Mouse (Mus musculus) lung, embryonic 16.5 days (tissue): ENCODE measurements at regions not wholly inside any gene's neighbourhood (a gene's known extent, or its start where the extent isn't known, plus 50 kb on each side); places are given as distances from the start of the nearest gene placed in this dataset.

Experiments
- ATAC-seq: fragments of 200-750 bp; cut with Nextera tagmentation; 2 replicates; pipeline ENCODE4 v1.8.0; 2017; ENCODE audit warnings: low read depth, mild to moderate bottlenecking, moderate library complexity
- H3K27ac ChIP-seq: fragments of 300-500 bp; sonication (generic); 2 replicates; pipeline ENCODE4 v1.5.1; 2014; ENCODE audit warnings: mild to moderate bottlenecking, control low read depth, low read length
- H3K27me3 ChIP-seq: fragments of 300-500 bp; sonication (generic); 2 replicates; pipeline ENCODE4 v1.6.1; 2014; ENCODE audit warnings: low read depth, low read length, mixed read lengths; ENCODE audit not compliant: control insufficient read depth, insufficient read depth
- H3K36me3 ChIP-seq: fragments of 300-500 bp; sonication (generic); 2 replicates; pipeline ENCODE4 v1.6.1; 2014; ENCODE audit warnings: low read length; ENCODE audit not compliant: control insufficient read depth, insufficient read depth
- H3K4me1 ChIP-seq: fragments of 300-500 bp; sonication (generic); replicated peaks from 2 replicates; pipeline ENCODE4 v1.6.1; 2014; ENCODE audit warnings: low read length, mixed read lengths; ENCODE audit not compliant: control insufficient read depth, insufficient read depth
- H3K4me2 ChIP-seq: fragments of 300-500 bp; sonication (generic); 2 replicates; pipeline ENCODE4 v1.6.1; 2014; ENCODE audit warnings: low read depth, low read length, control low read depth
- H3K4me3 ChIP-seq: fragments of 300-500 bp; sonication (generic); 2 replicates; pipeline ENCODE4 v1.5.1; 2014; ENCODE audit warnings: mild to moderate bottlenecking, low read length, control low read depth
- H3K9ac ChIP-seq: fragments of 300-500 bp; sonication (generic); 2 replicates; pipeline ENCODE4 v1.6.1; 2014; ENCODE audit warnings: low read length, control low read depth
- H3K9me3 ChIP-seq: fragments of 300-500 bp; sonication (generic); 2 replicates; pipeline ENCODE4 v1.6.1; 2016; ENCODE audit warnings: low read length; ENCODE audit not compliant: control insufficient read depth
- WGBS: fragments of 180-500 bp; shearing (Covaris S2); extraction: QIAGEN DNeasy Blood & Tissue Kit; methylation state at CpG from one replicate; pipeline ENCODE4 v1.1.7; 2014; 5-methylcytosine and 5-hydroxymethylcytosine counted together

- no peak overlapping the region for H3K4me2 ChIP-seq
- no peak overlapping the region for H3K9ac ChIP-seq
- H3K9me3 ChIP-seq: no peaks in the 10 kb centered on the region
- ATAC-seq: no peak
- H3K4me1 ChIP-seq: peaks cover 3% of the 10 kb centered on the region; the same call in 1 of the 2 replicates
- H3K36me3 ChIP-seq: no peaks in the 10 kb centered on the region
- WGBS: 38% methylated on average over 5 of the region's 5 CpGs
- no peak overlapping the region for H3K4me3 ChIP-seq
- H3K27me3 ChIP-seq: no peaks in the 10 kb centered on the region
- H3K27ac ChIP-seq: no peak overlapping the region
Observed at GRCm38 (mm10) chr13:57236211-57236610, 340.4 kb upstream of the Trpc7 start.

GRCm38 (mm10) chr13:57232906-57233305 lies 337.1 kb upstream of the Trpc7 start:
- no peaks in the 10 kb centered on the region for H3K9me3 ChIP-seq
- H3K36me3 ChIP-seq: no peaks in the 10 kb centered on the region
- H3K4me1 ChIP-seq: peaks cover 3% of the 10 kb centered on the region; the same call in 1 of the 2 replicates
- WGBS: 82% methylated on average over 5 of the region's 5 CpGs
- no peak overlapping the region for H3K4me2 ChIP-seq
- H3K27ac ChIP-seq: no peak overlapping the region
- no peak overlapping the region for H3K9ac ChIP-seq
- H3K27me3 ChIP-seq: no peaks in the 10 kb centered on the region
- H3K4me3 ChIP-seq: no peak overlapping the region
- no peak for ATAC-seq

DNA sequence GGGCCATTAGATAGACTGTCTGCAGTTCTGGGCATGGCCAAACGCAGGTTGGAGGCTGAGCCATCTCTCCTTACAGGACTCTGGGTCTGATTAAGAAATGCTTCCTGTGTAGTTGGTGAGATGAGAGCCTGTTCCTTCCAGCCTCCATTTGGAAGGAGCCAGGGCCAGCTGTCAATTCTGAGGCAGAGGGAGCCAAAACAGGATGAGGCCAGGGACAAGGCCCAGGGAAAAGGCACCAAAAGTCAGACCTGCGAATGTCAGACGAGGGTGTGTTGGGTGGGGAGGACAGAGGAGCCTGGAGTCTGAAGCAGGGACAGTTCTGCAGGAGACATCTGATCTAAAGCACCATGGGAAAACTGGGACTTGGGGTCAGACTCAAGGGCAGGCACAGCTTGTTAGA lies 335.9 kb upstream of the Trpc7 start:
- WGBS: 42% methylated on average over 3 of the region's 3 CpGs
- no peak overlapping the region for H3K4me3 ChIP-seq
- ATAC-seq: 0 out of 2 replicates have a peak, but pooled peaks have one; percentile 20

DNA sequence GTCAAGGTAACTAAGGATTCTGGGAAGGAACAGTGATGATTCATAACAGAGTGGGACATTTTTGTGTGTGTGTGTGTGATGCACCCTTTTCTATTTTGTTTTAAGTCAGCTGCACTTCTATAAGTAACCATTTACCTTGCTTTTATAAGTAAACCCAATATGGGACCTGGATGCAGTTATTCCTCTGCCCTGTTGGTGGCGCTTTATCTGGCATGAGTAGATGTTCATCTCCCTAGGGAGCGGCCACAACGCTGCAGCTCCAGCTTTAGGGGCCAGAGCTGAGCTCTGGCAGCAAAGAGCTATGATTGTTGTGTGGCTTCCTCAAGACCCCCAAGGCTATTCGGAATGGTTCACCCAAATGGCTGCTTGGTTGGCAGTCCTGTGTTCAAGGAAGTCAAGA lies 334.5 kb upstream of the Trpc7 start:
- no peak overlapping the region for H3K9ac ChIP-seq
- H3K4me2 ChIP-seq: no peak overlapping the region
- 58% methylated on average over 4 of the region's 4 CpGs for WGBS
- H3K9me3 ChIP-seq: no peaks in the 10 kb centered on the region
- H3K27ac ChIP-seq: no peak overlapping the region
- H3K27me3 ChIP-seq: no peaks in the 10 kb centered on the region
- H3K4me3 ChIP-seq: no peak overlapping the region
- ATAC-seq: no peak
- no peaks in the 10 kb centered on the region for H3K4me1 ChIP-seq
- no peaks in the 10 kb centered on the region for H3K36me3 ChIP-seq

More for the DNA sequence above, 335.9 kb upstream of the Trpc7 start:
- peaks cover 2% of the 10 kb centered on the region; the same call in 1 of the 2 replicates for H3K4me1 ChIP-seq
- H3K36me3 ChIP-seq: no peaks in the 10 kb centered on the region
- no peaks in the 10 kb centered on the region for H3K9me3 ChIP-seq
- H3K27ac ChIP-seq: no peak overlapping the region
- H3K27me3 ChIP-seq: no peaks in the 10 kb centered on the region
- H3K4me2 ChIP-seq: no peak overlapping the region
- no peak overlapping the region for H3K9ac ChIP-seq

DNA sequence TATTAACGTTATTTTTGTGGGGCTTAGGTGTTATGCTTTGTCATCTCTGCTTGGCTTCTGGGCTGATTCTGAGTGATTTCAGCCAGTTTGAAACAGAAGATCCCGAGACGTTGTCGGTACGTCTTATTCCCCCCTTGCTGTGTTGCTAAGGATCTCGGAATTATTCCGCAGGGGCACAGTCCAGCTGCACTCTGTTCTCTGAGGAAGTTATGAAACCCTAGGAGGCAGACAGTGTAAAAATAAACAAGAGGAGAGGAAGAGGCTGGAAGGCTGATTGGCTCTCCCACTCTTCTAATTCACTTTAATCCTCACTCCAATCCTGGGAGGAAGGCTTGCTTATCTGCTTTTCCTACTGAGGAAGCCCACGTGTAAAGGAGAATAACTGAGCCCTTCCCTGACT lies 325.3 kb upstream of the Trpc7 start:
- Histone ChIP-seq H3K27me3 (no peaks in the 10 kb centered on the region), H3K9me3 (no peaks in the 10 kb centered on the region), H3K4me3 (no peak overlapping the region), H3K4me2 (no peak overlapping the region), H3K4me1 (0 out of 2 replicates have a peak, but pooled peaks cover 3% of the 10 kb centered on the region), H3K36me3 (no peaks in the 10 kb centered on the region), H3K9ac (no peak overlapping the region), H3K27ac (no peak overlapping the region)
- WGBS: 33% methylated on average over 8 of the region's 8 CpGs
- ATAC-seq: peak; percentile 49; the same call in 1 of the 2 replicates

DNA sequence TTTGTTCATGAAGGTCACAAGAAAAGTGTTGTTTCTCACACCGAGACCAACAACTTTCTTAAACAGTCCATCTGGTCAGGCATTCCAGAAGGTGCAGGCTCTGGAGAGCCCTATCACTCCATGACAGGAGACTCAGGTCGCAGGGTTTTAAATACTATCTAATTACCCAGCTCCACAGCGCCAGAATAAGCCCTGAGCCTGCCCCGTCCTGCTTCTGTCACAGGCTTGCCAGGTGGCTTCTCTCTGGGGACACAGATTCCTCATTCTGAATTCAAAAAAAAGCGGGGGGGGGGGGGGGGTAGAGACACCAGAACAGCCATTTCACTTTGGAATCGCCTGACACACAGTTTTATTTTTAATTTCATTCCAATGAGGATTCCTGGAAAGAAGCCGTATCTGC lies 320.4 kb upstream of the Trpc7 start:
- Histone ChIP-seq H3K4me1 (no peaks in the 10 kb centered on the region), H3K36me3 (no peaks in the 10 kb centered on the region), H3K4me3 (no peak overlapping the region), H3K9me3 (no peaks in the 10 kb centered on the region), H3K4me2 (no peak overlapping the region), H3K27me3 (no peaks in the 10 kb centered on the region), H3K9ac (no peak overlapping the region), H3K27ac (no peak overlapping the region)
- 33% methylated on average over 7 of the region's 7 CpGs for WGBS
- 0 out of 2 replicates have a peak, but pooled peaks have one; percentile 23 for ATAC-seq

GRCm38 (mm10) chr13:57212251-57212650 lies 316.5 kb upstream of the Trpc7 start:
- no peak overlapping the region for H3K4me2 ChIP-seq
- H3K9ac ChIP-seq: no peak overlapping the region
- WGBS: 42% methylated on average over 1 of the region's 1 CpGs
- no peaks in the 10 kb centered on the region for H3K9me3 ChIP-seq
- H3K27ac ChIP-seq: no peak overlapping the region
- H3K27me3 ChIP-seq: no peaks in the 10 kb centered on the region
- no peak overlapping the region for H3K4me3 ChIP-seq
- no peak for ATAC-seq
- H3K4me1 ChIP-seq: no peaks in the 10 kb centered on the region
- no peaks in the 10 kb centered on the region for H3K36me3 ChIP-seq

GRCm38 (mm10) chr13:57191195-57191594 lies 295.4 kb upstream of the Trpc7 start:
- ATAC-seq: no peak

GRCm38 (mm10) chr13:57189246-57189645 lies 293.5 kb upstream of the Trpc7 start:
- Histone ChIP-seq H3K4me2 (no peak overlapping the region), H3K27me3 (no peaks in the 10 kb centered on the region), H3K36me3 (no peaks in the 10 kb centered on the region), H3K27ac (no peak overlapping the region), H3K4me1 (no peaks in the 10 kb centered on the region; the same call in 1 of the 2 replicates), H3K4me3 (no peak overlapping the region), H3K9me3 (no peaks in the 10 kb centered on the region), H3K9ac (no peak overlapping the region)
- no peak for ATAC-seq
- 60% methylated on average over 3 of the region's 3 CpGs for WGBS

More at GRCm38 (mm10) chr13:57191195-57191594, 295.4 kb upstream of the Trpc7 start:
- H3K36me3 ChIP-seq: no peaks in the 10 kb centered on the region
- WGBS: 50% methylated on average over 3 of the region's 3 CpGs
- no peaks in the 10 kb centered on the region for H3K4me1 ChIP-seq
- no peak overlapping the region for H3K9ac ChIP-seq
- H3K9me3 ChIP-seq: no peaks in the 10 kb centered on the region
- H3K4me2 ChIP-seq: no peak overlapping the region
- H3K4me3 ChIP-seq: no peak overlapping the region
- no peak overlapping the region for H3K27ac ChIP-seq
- no peaks in the 10 kb centered on the region for H3K27me3 ChIP-seq

DNA sequence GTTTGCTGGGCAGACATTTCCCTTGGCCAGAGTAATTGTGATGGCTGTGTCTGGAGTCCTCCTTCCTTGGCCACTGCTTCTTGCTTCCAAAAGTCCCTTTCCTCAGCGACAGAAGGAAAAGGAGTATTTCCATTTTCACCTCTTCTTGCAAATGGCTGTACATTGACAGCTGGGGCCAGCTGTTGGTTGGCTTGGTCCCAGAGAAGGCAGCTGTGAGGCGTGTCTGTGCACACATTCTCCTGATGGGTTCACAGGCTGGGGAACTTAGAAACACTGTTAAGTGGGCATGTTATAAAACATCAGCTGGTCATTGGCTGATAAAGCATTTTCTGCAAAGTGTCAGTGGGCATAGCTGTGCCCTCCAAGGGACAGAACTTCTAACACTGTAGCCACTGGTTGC lies 290.4 kb upstream of the Trpc7 start:
- H3K9ac ChIP-seq: no peak overlapping the region
- H3K27ac ChIP-seq: no peak overlapping the region
- no peaks in the 10 kb centered on the region for H3K27me3 ChIP-seq
- WGBS: 38% methylated on average over 2 of the region's 2 CpGs
- H3K4me2 ChIP-seq: no peak overlapping the region
- H3K4me1 ChIP-seq: no peaks in the 10 kb centered on the region; the same call in 1 of the 2 replicates
- no peak overlapping the region for H3K4me3 ChIP-seq
- no peaks in the 10 kb centered on the region for H3K9me3 ChIP-seq
- H3K36me3 ChIP-seq: no peaks in the 10 kb centered on the region
- peak; percentile 68 for ATAC-seq
